Mouse (Mus musculus) CH12F3 (cell line): ENCODE results near the gene Defb25.

Source experiments
- in situ Hi-C: fragments of 300-500 bp; cut with MboI; formaldehyde crosslinking; loops from 2 replicates; pipeline ENCODE4 v1.14.3; 2020; ENCODE audit warnings: low sequenced_read_pairs

Gene Defb25

DNA sequence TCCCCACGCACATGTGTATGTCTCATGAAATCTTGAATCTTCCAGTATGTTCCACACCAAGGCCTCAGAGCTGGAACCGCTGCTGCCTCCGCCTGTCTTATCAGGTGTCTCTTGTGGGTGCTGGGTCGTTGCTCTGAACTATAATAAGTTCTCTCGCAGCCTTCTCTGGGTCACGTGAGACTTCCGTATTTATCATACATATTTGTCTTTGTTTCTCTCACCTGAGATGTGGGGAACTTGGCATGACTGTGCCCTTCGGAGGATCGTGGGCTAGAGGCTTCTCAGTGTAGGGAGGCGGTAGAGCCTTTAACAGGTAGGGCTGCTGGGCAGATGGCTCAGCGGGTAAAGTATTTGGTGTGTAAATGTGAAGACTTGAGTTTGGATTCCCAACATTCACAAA lies 42.2 kb downstream of the Defb25 start:
- in situ Hi-C loops: no loop called here

DNA sequence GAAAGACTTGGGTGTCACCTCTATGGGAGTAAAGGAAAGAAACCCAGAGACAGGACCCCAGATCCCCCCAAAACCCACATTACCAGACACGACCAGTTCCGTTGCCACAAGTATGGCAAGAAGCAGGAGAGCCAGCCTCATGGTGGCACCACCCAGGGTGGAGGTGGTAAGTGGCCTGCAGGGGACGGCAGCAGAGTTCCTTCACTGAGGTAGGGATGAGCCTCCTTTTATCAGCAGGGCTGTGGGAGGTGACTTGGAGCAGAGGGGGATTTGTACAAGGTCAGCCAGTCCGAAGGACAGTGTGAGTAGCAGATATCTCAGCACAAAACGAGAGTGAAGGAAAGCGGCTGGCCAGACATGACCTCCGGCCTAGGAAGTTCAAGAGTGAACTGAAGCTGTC lies 42.7 kb downstream of the Defb25 start, which contains the start of gene Defb19:
Gene Defb19 (minus strand): TSS at position 206 of the 400 bp plus-strand sequence.
- in situ Hi-C loops: no loop called here

DNA sequence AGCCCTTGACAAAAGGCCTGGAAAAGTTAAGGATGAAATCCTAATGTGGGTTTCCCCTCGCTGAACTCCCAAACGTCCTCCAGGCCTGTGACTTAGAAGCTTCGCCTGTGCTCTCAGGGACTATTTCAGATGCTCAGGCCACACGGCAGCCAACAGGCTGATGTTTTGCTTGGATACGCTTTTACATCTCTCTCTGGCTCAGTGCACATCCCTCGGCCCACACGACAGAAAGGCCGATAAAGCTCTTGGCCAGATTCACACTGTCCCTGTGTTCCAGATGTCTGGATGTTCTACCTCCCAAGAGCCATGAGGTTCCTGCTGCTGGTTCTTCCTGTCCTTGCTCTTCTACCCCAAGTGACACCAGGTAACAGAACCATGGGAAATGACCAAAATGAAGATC lies 49.4 kb downstream of the Defb25 start:
- in situ Hi-C loops: no loop called here
